Mouse (Mus musculus) cerebellum, adult 2 months (tissue): ENCODE data around the gene Fam8a1.

ENCODE experiments used
- CTCF ChIP-seq: fragments of 200-500 bp; IDR thresholded peaks from 2 replicates; pipeline ENCODE4 v1.5.1; 2011; ENCODE audit warnings: low read depth, mild to moderate bottlenecking, control low read depth, low read length, moderate library complexity, borderline replicate concordance; ENCODE audit not compliant: insufficient read depth
- POLR2A ChIP-seq: fragments of 200-500 bp; IDR thresholded peaks from 2 replicates; pipeline ENCODE4 v1.6.1; 2011; ENCODE audit warnings: low read length, control low read depth, borderline replicate concordance; ENCODE audit not compliant: insufficient read depth

GRCm38 (mm10) chr13:46724371-46724770 is 55.0 kb downstream of the Fam8a1 start:
- TF ChIP-seq CTCF (no peak), POLR2A (no peak)
